Mouse (Mus musculus) CH12.LX (cell line): Measurements from ENCODE around the gene Gm20388.

ENCODE experiments used
- CTCF ChIP-seq, 2 experiments: IDR thresholded peaks in 1 of 2; conservative IDR thresholded peaks in 1 of 2; 2 replicates each; pipeline ENCODE4 v1.5.1; 2011 to 2012; ENCODE audit warnings: low read depth in 2 of 2, low read length in 2 of 2, improper control_type of control experiment in 1 of 2, inconsistent platforms in 1 of 2, mild to moderate bottlenecking in 1 of 2, moderate library complexity in 1 of 2
- GABPA ChIP-seq: IDR thresholded peaks from 2 replicates; pipeline ENCODE4 v1.6.1; 2012; ENCODE audit warnings: low read depth, low read length, improper control_type of control experiment, inconsistent platforms; ENCODE audit not compliant: insufficient replicate concordance
- MAFK ChIP-seq: IDR thresholded peaks from 2 replicates; pipeline ENCODE4 v1.6.1; 2011; ENCODE audit warnings: low read length, improper control_type of control experiment; ENCODE audit not compliant: insufficient replicate concordance
- MAX ChIP-seq: IDR thresholded peaks from 2 replicates; pipeline ENCODE4 v1.6.1; 2011; ENCODE audit warnings: low read length, improper control_type of control experiment
- NRF1 ChIP-seq: IDR thresholded peaks from 2 replicates; pipeline ENCODE4 v1.6.1; 2014; ENCODE audit warnings: low read depth, mild to moderate bottlenecking, inconsistent platforms, low read length, improper control_type of control experiment, moderate library complexity
- RCOR1 ChIP-seq: conservative IDR thresholded peaks from 2 replicates; pipeline ENCODE4 v1.6.1; 2012; ENCODE audit warnings: low read depth, mild to moderate bottlenecking, inconsistent platforms, low read length, improper control_type of control experiment

- TF ChIP-seq CTCF (conservative IDR thresholded peaks at IDR 0.05 in 1 of 2, IDR thresholded peaks at IDR 0.05 in 1 of 2; ENCODE audit: low read depth in 2 of 2, low read length in 2 of 2), result no peak
- no peak for TF ChIP-seq MAFK
- no peak for TF ChIP-seq GABPA
- TF ChIP-seq NRF1, result no peak
- no peak for TF ChIP-seq RCOR1
- 0 out of 2 replicates have a peak, but pooled peaks have one; percentile 27 for TF ChIP-seq MAX
Measured at GRCm38 (mm10) chr8:122211591-122211990, 2300.9 kb downstream of the Gm20388 start.
